Mouse (Mus musculus) kidney, adult 11 months (tissue): ENCODE results near the gene Lrrtm1.

ENCODE experiments used
- DNase-seq: peaks from one replicate; pipeline ENCODE4 v3.0.0; 2022

Lrrtm1 gene

DNA sequence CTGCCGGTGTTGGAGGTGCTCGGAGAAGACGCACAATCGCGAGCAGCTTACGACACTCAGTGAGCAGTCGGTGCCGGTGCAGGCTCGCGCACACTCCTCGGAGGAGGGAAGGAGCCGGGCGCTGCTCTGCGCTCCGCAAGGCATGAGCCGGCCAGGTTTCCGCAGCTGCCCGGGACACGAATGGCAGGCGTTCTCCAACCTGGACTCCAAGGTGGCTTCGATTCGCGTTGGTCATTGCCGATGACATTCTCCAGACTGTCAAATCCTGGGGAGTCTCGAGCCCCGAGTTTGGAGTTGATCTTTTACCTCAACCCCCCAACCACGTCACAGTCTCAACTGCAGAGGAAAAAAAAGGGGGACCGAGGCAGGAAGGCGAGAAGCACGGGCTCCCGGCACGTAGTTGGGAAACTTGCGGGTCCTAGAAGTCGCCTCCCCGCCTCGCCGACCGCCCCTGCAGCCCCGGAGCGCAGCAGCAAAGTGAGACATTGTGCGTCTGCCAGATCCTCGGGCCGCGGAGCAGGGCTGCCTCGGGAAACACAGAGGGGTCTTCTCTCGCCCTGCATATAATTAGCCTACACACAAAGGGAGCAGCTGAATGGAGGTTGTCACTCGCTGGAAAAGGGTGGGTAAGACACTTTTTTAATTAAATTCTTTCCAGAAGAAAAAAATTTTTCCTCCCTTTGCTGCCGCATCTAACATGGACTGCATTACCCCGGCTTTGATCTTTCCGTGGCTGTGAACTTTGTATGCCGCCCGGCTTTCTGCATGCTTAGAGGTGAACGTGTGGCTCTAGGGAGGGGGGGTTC, at the start of gene Lrrtm1:
Gene Lrrtm1, plus strand, starts transcription at position 89 of the 806 bp plus-strand sequence.
- no peak for DNase-seq

DNA sequence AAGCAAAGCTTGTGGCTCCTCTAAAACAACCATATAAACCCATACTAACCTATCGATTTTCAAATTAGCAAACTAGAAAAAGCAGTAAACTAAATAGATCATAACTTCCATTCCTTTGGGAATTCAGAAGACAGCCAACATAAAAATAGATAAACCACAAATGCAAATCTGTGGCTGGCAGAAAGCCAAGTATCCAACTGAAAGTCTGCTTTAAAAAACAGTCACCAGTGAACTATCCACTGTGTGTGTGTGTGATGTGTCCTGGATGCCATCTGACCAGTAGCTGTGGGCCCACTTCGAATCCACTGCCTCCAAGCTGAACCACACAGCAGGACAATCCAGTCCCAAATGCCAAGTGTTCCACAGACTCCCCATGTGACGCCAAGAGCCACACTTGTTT, 45.8 kb upstream of the Lrrtm1 start:
- DNase-seq: no peak

DNA sequence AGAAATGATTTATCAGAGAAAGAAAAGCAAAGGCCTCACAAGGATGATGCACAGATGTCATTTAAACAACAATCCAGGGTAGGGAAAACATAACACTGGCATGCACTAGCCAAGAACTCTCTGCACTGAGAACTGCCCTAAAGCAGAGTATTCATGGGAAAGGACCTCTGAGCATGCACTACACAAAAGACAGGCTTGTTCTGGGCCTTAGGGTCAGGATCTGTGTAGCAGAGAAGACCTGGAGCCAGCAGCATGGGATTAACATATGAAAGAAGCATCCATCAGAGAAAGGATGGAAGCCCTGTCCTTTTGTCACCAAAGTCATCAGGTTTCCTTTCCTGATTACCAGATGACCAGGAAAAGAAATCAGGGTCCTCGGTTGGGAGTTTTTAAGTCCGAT, 43.1 kb upstream of the Lrrtm1 start:
- no peak for DNase-seq

DNA sequence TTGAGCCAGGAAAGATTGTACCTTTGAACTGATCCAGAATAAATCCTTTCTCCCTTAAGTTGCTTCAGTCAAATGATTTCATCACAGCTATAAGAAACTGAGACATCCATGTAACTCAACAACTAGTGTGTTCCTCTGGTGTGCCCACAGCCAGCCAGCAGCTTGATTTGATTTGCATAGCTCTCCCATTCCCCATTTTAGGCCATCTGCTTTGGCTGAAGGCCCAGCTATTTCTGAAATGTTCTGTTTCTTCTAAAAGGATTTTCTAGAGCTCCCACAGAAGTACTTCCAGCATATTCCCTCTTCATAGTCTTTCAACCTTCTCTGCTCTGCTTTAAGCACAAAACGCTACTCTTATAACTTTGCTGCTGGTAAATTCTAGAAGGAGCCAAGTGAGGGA, 33.3 kb upstream of the Lrrtm1 start:
- DNase-seq: no peak

DNA sequence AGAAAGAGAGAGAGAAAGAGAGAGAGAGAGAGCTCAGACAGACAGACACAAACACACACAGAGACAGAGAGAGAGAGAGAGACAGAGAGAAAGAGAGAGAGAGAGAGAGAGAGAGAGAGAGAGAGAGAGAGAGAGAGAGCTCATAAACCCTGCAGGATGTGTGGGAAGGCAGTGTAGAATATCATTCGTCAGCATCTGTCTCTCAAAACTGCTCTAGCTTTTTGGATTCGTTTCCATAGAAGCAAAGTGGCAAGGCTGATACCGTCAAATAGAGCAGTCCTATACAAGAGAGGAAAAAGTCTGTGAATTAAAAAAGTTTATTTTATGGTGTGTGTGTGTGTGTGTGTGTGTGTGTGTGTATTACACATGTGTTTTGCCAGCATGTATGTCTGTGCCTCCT, 32.6 kb upstream of the Lrrtm1 start:
- DNase-seq: no peak

DNA sequence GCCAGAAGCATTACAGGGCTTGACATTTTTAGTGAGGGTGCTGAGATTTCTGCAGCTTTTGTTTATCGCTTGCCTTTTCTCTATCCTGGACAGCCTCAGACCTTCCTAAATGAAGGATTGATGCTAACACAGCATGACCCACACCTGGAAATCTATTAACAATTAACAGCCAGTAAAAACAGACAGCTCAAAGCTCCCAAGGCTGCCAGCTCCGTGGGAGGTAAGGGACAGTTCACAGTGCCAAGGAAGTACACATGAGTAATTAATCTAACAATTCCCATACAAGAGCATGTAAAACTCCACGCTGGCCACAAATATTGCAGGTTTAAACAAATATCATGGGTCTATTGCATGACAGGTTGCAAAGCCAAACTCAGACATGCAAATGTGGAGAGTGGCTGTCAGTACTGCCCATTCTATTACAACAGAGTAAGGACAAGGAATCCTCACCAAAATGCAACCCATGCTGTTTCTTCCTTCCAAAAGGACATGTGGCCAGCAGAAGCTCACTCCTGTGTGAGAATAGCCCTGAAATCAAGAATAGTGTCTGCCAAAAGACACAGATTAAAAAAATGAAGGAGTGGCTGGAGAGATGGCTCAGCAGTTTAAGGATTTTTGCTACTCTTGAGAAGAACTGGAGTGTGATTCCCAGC, 28.6 kb upstream of the Lrrtm1 start:
- peak; percentile 60 for DNase-seq

DNA sequence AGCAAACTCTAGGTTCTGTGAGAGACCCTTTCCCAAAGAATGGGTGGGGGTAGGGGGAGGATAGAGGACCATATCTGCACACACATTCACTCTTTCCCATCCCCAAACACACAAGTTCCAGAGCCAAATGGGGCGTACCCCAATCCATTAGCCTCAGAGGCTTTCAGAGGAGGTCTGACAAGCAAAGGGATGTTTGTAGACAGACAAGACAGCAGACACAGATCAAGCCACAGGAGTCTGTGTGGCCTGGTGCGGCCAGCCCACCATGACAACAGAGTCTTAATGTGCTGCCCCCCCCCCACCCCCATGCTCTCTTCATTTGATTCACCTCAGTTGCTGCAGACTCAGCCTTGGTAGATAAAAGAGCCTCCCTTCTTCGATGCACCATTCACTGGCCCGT, 27.2 kb upstream of the Lrrtm1 start:
- DNase-seq: no peak

DNA sequence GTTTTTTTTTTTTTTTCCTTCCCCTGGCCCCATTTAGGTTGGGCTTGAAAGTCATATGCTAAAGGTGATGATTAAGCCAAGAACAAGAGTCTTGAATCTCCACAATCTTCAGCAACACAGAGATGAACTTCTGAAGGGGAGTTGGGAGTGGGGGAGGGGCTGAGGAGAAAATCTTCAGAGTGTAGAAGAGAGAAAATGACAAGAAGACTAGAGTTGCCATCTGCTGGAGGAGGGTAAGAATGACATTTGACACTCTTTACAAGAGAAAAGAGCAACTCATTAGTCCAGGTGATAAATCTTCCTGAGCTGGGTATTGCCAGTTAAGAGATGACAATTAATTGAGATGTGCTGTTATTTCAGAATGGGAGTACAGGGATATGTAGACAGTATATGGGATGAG, 23.6 kb upstream of the Lrrtm1 start:
- DNase-seq: no peak

DNA sequence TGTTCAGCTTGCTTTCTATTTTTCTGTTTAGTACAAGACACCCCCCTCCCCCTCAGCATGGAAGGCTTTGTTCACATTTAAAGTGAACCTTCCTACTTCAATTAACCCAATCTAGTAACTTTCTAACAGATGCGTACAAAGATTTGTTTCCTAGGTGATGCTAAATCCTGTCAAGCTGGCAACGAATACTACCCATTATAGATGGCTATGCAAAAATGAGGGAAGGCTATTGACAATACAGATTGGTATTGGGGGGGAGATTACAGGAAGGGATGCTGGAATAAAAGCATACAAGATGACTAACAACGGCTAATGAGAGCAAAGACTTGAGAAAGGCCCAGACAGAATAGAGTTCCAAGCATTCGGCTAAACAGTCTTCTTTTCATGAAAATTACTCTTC, 21.7 kb upstream of the Lrrtm1 start:
- no peak for DNase-seq

DNA sequence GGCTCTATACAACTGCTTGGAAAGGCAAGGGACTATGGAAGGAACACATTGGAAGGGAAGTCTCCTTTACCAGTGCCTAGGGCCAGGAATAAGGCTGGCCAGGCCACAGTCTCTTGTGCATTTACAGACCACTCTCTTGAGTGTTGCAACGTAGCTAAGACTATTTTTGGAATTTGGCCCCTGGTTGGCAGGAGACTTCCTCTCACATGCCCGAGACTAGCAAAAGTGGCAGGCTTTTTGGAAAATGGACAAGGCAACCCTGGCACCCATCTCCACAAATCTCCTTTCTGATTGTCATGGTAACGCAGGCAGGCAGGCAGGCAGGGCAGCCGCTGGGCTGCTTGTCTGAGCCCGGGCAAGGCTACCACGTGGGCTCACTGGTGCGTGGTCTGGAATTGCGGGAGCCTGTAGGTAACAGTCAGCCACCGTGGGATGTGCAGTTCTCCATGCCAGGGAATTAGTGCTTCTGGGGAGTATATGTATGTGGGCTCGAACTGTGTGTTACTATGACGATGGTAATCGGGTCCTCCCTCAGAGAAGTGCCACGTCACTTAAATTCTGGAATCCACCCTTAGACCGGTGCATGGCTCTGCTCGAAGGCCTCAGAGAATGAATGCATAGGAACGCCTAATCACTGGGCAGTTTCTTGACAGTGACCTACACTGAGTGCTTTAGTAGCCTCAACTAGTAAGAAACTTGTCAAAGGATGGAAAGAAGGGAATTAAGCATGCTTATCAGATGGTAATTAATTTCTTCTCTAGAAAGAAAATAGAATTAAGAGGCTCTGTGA, 19.4 kb upstream of the Lrrtm1 start:
- DNase-seq: no peak

DNA sequence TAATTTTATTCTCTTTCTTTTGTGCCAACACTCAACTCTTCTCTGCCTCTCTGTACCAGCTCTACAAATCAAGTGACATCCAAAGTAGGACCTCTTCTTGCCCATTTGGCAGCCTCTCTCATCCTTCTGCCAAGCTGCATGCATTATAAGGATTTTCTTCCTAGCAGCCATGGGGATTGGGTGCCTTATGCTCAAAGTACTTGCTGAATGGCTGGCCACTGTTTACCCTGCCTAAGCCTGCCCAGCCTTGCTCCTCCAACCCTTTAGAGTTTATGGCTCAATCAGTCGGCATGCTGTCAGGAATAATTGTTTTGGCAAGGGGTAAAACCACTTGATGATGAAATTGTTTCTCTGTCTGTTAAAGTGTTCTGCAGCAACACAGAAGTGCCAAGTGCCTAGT, 2.1 kb upstream of the Lrrtm1 start:
- no peak for DNase-seq

DNA sequence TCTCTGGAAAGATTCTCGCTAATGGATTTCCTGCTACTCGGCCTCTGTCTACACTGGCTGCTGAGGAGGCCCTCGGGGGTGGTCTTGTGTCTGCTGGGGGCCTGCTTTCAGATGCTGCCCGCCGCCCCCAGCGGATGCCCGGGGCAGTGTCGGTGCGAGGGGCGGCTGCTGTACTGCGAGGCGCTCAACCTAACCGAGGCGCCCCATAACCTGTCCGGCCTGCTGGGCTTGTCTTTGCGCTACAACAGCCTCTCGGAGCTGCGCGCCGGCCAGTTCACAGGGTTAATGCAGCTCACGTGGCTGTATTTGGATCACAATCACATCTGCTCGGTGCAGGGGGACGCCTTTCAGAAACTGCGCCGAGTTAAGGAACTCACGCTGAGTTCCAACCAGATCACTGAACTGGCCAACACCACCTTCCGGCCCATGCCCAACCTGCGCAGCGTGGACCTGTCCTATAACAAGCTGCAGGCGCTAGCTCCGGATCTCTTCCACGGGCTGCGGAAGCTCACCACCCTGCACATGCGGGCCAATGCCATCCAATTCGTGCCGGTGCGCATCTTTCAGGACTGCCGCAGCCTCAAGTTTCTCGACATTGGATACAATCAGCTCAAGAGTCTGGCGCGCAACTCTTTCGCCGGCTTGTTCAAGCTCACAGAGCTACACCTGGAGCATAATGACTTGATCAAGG, 1.2 kb downstream of the Lrrtm1 start:
- no peak for DNase-seq

DNA sequence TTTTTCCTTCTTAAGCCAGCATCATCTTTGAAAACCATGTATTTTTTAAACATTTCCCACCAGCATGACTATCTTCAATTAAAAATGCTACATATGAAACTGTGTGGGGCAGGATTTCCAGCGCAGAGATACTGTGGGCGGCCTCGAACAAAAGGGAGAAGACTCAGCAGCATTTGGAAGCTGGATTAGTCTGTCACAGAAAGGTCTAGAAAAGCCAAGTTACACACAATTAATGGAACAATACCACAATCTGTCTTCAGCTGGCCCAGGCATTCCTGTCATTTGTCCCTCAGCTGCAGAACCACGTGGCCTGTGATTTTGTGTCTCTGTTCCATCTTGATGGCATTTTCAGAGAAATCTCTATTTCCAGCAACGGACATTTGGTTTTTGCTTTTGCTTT, 11.0 kb downstream of the Lrrtm1 start:
- no peak for DNase-seq

DNA sequence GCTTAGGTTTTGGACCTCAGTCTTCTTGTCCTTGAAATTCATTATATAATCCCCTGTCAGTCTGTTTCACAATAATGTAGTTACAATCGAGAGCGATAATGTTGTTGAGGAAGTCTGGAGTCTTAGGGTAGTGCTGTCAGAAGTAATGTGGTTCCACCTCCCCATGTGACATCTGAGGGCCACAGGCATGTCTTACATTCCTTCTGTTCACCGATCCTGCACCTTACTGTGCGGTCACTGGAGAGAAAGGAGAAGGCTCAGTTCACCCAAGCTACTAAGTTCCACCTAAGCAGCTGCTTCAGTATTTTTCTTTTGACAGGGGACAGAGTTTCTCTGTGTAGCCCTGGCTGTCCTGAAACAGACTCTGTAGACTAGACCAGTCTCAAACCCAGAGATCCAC, 13.9 kb downstream of the Lrrtm1 start:
- peak; percentile 24 for DNase-seq

DNA sequence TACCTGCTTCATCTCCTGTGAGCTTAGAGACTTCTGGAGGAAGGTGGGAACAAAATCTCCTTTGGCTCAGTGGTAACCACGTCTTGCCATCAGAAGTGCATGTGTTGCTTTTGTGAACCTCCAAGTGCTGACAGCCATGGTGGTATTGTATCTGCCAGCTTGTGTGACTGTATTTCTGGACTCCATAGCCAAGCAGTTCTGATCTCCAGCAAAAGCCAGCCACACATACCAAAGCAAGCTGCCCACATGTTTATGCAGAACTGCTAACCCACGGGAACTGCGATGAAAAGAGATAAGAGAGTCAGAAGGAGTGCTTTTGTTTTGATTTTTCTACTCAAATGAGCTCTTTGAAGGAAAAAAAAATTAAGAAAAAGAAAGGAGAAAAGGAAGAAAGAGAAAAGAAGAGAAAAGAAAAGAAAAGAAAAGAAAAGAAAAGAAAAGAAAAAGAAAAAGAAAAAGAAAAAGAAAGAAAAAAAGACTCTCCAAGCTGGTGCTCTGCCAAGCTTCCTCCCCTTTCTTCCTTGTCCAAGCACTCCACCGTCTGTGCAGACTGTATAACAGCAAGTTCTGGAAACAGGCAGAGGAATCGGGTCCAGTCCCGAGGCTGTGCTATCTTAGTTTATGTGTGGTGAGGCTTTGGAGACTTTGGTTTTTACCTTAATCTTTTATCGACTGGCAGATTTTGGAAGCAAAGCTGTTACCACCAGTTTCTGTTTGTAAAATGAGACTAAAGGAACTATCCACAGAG, 15.0 kb downstream of the Lrrtm1 start:
- no peak for DNase-seq

DNA sequence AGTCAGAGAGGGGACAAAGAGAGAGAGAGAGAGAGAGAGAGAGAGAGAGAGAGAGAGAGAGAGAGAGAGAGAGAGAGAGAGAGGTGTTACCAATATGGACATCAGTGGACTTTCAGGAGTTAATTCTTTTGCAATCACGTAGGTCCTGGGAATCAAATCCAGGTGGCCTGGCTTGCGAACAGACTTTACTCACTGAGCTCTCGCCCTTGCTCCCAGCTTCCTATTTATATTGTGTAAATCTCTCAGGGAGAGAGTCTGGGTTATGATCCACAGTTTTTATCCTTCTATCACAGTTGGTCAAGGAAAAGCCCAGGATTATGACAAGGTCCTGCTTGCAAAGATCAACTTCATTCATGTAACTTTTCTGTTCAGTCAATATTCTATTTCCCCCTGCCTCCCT, 22.7 kb downstream of the Lrrtm1 start:
- DNase-seq: no peak

DNA sequence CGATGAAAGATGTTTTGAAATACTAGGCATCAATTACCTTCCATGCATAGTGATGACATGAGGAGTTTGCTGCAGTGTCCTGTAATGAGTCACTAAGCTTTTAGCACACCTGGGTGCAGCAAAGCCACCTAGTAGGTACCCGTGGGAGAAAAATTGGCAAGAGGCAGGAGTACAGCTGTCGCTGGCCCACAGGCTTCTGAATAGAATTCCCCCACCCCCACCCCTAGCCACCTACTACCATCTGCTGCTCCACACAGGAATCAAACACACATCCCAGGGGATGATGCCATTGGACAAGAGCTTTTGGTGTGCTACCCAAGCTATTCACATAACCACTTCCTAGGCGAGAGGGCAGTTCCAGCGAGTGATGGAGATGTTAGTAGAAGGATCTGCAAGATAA, 36.3 kb downstream of the Lrrtm1 start:
- DNase-seq: no peak

DNA sequence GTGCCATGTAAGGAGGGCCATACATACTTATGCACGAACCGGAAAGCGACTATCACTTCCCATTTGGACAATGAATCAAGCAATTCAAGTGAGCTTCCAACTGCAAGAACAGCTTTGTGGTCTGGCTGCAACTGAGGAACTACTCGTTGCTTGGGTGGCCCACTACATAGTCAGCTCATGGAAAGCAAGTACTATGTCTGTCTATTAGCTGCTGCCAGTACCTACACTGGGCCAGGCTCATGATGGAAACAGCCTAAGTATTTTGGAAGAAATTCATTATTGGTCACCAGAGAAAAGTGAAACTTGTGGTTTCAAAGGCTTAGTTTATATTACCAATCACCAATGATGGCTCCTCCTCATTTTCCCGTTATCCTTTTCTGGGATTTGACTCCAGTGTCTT, 43.8 kb downstream of the Lrrtm1 start:
- DNase-seq: no peak

DNA sequence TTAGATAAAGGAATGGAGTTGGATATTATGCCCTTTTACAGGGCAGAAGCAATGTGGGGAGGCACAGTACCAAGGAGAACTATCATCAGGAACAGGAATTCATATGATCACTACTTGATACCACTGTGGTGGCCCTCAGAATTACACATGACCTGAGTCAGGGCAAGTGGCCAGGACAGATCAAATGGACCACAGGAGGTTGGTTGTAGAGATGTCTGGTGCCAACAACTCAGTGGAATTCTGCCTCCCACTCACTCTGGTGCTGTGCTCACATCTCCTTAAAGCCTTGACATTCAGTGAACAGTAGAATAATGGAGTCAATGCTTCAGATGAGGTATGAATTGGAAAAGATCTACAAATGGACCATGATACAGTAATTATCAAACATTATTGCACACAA, 45.9 kb downstream of the Lrrtm1 start:
- no peak for DNase-seq

DNA sequence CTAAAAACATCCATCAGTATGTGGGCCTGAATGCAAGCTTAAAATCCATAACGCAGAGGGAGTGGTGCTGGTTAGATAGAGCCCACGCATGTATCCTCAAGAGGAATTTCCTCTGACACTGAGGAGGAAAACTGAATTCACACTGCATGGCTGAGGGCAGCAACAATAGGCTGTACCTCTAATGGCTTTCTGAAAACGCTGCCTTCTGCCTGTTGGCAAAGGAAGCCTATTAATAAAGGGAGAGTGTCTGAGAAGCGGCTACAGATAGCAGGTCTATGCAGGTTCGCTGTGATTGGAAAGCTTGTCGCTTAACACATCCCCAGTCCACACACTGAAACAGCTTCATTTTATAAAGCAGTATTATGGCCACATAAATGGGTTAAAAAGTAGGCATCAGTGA, 48.9 kb downstream of the Lrrtm1 start:
- DNase-seq: no peak

DNA sequence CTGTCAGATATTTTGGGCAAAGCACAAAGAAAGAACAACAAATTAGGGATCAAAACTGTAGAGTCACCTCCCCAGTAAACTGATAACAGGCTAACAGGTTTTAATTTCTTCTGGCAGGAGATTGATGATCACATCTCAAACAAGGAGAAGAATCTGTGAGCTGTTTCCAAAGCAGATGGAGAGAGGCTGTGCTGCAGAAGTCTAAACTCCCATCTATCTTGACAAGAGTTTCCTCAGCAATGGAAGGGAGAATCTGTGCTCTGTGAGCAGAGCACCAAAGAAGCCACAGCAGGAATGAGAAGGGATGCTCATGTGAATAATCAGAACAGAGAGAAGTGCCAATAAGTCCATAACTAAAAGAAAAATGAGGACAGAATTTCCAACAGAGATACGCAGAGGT, 58.8 kb downstream of the Lrrtm1 start:
- DNase-seq: no peak

DNA sequence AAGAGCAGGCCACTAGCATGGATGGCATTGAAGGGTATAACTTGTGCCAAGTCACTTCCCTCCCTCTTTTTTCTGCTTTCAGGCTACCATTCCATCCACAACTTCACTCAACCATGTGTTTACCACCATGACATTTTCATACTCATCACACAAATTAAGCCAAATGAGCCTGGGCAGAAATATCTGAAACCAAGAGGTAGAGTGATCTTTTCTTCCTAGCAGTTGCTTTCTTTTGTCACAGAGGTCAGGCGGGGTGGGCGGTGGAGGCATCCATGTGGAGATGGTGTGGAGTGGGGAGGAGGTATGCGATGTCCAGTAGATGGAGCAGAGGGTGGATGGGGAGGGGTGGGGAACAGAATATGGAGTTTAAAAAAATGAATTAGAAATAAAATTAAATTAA, 64.3 kb downstream of the Lrrtm1 start:
- no peak for DNase-seq
